Mouse (Mus musculus) bone marrow macrophage, adult 2 months (primary cell): ENCODE data around the gene Ttll9.

ENCODE experiments used
- CTCF ChIP-seq: IDR thresholded peaks from 2 replicates; pipeline ENCODE4 v1.5.1; 2012; ENCODE audit warnings: low read depth, mild to moderate bottlenecking, low read length, moderate library complexity
- POLR2A ChIP-seq: IDR thresholded peaks from 2 replicates; pipeline ENCODE4 v1.6.1; 2012; ENCODE audit warnings: mild to moderate bottlenecking, low read depth, low read length, borderline replicate concordance

GRCm38 (mm10) chr2:152943568-152943967 is 18.7 kb upstream of the Ttll9 start:
- TF ChIP-seq CTCF, result no peak
- no peak for TF ChIP-seq POLR2A
